Mouse (Mus musculus) olfactory bulb, adult 2 months (tissue): ENCODE results near the gene Zfp846. TPM values are rescaled to one million over a fixed set of nuclear protein-coding genes. Genes with fewer than 3 reads are reported as not detected.
"Not testable (repeated sequence)": the region's sequence is repeated elsewhere in the genome, so short reads cannot be mapped to it uniquely, and the experiment has no call there.

ENCODE experiments used
- H3K27ac ChIP-seq: fragments of 200-500 bp; 2 replicates; pipeline ENCODE4 v1.5.1; 2012; ENCODE audit warnings: low read depth, low read length; ENCODE audit not compliant: insufficient read depth
- H3K4me1 ChIP-seq: fragments of 200-500 bp; 2 replicates; pipeline ENCODE4 v1.6.1; 2012; ENCODE audit warnings: low read length; ENCODE audit not compliant: control insufficient read depth, insufficient read depth
- H3K4me3 ChIP-seq: fragments of 200-500 bp; 2 replicates; pipeline ENCODE4 v1.5.1; 2012; ENCODE audit warnings: mild to moderate bottlenecking, low read depth, low read length, moderate library complexity; ENCODE audit not compliant: insufficient read depth
- CTCF ChIP-seq: fragments of 200-500 bp; IDR thresholded peaks from 2 replicates; pipeline ENCODE4 v1.5.1; 2012; ENCODE audit warnings: low read depth, mild to moderate bottlenecking, low read length, moderate library complexity; ENCODE audit not compliant: insufficient read depth
- POLR2A ChIP-seq: fragments of 200-500 bp; IDR thresholded peaks from 2 replicates; pipeline ENCODE4 v1.6.1; 2012; ENCODE audit warnings: mild to moderate bottlenecking, low read depth, low read length, moderate library complexity; ENCODE audit not compliant: insufficient read depth
- WGBS: fragments of 180-500 bp; shearing (Covaris S2); methylation state at CpG from one replicate; pipeline ENCODE4 v1.1.7; 2018; 5-methylcytosine and 5-hydroxymethylcytosine counted together
- polyA plus RNA-seq: library from polyadenylated mRNA; stranded (reverse); fragments of >200 nt; gene quantifications from 2 replicates; pipeline ENCODE4 v1.2.4, GENCODE M21; 2012; ENCODE audit warnings: low replicate concordance; ENCODE audit not compliant: missing spikeins, insufficient read depth, insufficient read length

Gene Zfp846
- polyA plus RNA-seq, 1 experiment = not detected

- H3K4me1 ChIP-seq = no peaks in the 10 kb centered on the region
- TF ChIP-seq POLR2A = no peak
- TF ChIP-seq CTCF = no peak
- no peak overlapping the region for H3K27ac ChIP-seq
- H3K4me3 ChIP-seq = no peak overlapping the region
Measured at GRCm38 (mm10) chr9:20571060-20571459, 10.0 kb upstream of the Zfp846 start.

GRCm38 (mm10) chr9:20576591-20576990 is 4.5 kb upstream of the Zfp846 start:
- Histone ChIP-seq H3K4me3 (no peak overlapping the region), H3K27ac (no peak overlapping the region), H3K4me1 (no peaks in the 10 kb centered on the region)
- 84% methylated on average over 2 of the region's 2 CpGs for WGBS
- no peak for TF ChIP-seq POLR2A
- no peak for TF ChIP-seq CTCF

- TF ChIP-seq POLR2A = no peak
- TF ChIP-seq CTCF = no peak
- Histone ChIP-seq H3K27ac (no peak overlapping the region), H3K4me1 (no peaks in the 10 kb centered on the region), H3K4me3 (no peak overlapping the region)
- 78% methylated on average over 6 of the region's 6 CpGs for WGBS
Measured at GRCm38 (mm10) chr9:20601270-20601669, 20.2 kb downstream of the Zfp846 start.

GRCm38 (mm10) chr9:20606269-20606668 is 25.2 kb downstream of the Zfp846 start:
- 97% methylated on average over 1 of the region's 1 CpGs for WGBS
- Histone ChIP-seq H3K4me1 (no peaks in the 10 kb centered on the region), H3K4me3 (no peak overlapping the region), H3K27ac (no peak overlapping the region)
- no peak for TF ChIP-seq CTCF
- no peak for TF ChIP-seq POLR2A

GRCm38 (mm10) chr9:20607100-20607974 is 26.2 kb downstream of the Zfp846 start:
- peak overlapping the region; percentile 99 for H3K27ac ChIP-seq
- peak overlapping the region; percentile 76 for H3K4me3 ChIP-seq
- no peaks in the 10 kb centered on the region for H3K4me1 ChIP-seq
- WGBS = under 1% methylated on average over 57 of the region's 57 CpGs
- TF ChIP-seq POLR2A (no peak; the same call in none of the 2 replicates), CTCF (no peak)

- TF ChIP-seq POLR2A = no peak
- no peak for TF ChIP-seq CTCF
Measured at GRCm38 (mm10) chr9:20609831-20610464, 28.9 kb downstream of the Zfp846 start.

GRCm38 (mm10) chr9:20611976-20612375 is 30.9 kb downstream of the Zfp846 start:
- no peak overlapping the region for H3K4me3 ChIP-seq
- no peaks in the 10 kb centered on the region for H3K4me1 ChIP-seq
- WGBS = 81% methylated on average over 5 of the region's 5 CpGs
- TF ChIP-seq CTCF (no peak), POLR2A (no peak)
- H3K27ac ChIP-seq = no peak overlapping the region

More at GRCm38 (mm10) chr9:20609831-20610464, 28.9 kb downstream of the Zfp846 start:
- Histone ChIP-seq H3K4me3 (no peak overlapping the region), H3K4me1 (no peaks in the 10 kb centered on the region), H3K27ac (no peak overlapping the region)
- 81% methylated on average over 5 of the region's 5 CpGs for WGBS

- 81% methylated on average over 2 of the region's 2 CpGs for WGBS
- Histone ChIP-seq H3K4me1 (no peaks in the 10 kb centered on the region), H3K4me3 (no peak overlapping the region), H3K27ac (no peak overlapping the region)
- TF ChIP-seq CTCF (no peak), POLR2A (no peak)
Measured at GRCm38 (mm10) chr9:20616685-20617084, 35.6 kb downstream of the Zfp846 start.

- H3K27ac ChIP-seq = no peak overlapping the region
- WGBS = 90% methylated on average over 2 of the region's 2 CpGs
- no peak overlapping the region for H3K4me3 ChIP-seq
- no peaks in the 10 kb centered on the region; the same call in 1 of the 2 replicates for H3K4me1 ChIP-seq
- TF ChIP-seq POLR2A = no peak
- TF ChIP-seq CTCF = no peak
Measured at GRCm38 (mm10) chr9:20631332-20631731, 50.2 kb downstream of the Zfp846 start.

GRCm38 (mm10) chr9:20635676-20636075 is 54.6 kb downstream of the Zfp846 start:
- not testable (repeated sequence) for H3K27ac ChIP-seq, H3K4me1 ChIP-seq, H3K4me3 ChIP-seq
- WGBS = 90% methylated on average over 8 of the region's 8 CpGs
